Mouse (Mus musculus) gastrocnemius, adult 8-10 months (tissue): ENCODE results near the gene Slc41a2. TPM values are rescaled to one million over a fixed set of nuclear protein-coding genes. Genes with fewer than 3 reads are reported as not detected.

ENCODE experiments used
- DNase-seq, 2 experiments: peaks; one replicate each; pipeline ENCODE4 v3.0.0; 2022; ENCODE audit warnings: low spot score in 2 of 2
- total RNA-seq, 4 experiments: library from RNA; stranded (reverse); gene quantifications; 2 replicates each; pipeline ENCODE4 v1.2.4; 2022

The Slc41a2 gene
- total RNA-seq, 4 experiments from 2014 or later = 0.35 to 0.76 (median 0.36) TPM

DNA sequence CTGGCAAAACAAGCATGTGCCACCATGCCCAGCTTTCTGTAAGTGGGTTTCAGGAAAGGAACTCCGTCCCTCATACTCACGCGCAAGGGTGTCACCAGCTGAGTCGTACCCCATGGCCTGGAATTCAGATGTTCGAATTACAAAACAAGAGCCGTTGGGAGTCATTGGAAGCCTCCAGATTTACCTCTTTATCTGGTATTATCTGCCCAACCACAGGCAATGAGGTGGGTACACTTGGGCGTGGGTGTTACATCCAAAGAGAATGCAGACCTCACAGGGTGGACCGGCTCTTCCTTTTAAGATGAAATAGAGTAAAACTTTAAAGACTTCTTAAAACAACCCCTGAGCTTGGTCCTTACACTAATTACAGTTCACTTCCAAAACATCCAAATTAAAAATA, 151.5 kb downstream of the Slc41a2 start:
- DNase-seq = no peak

DNA sequence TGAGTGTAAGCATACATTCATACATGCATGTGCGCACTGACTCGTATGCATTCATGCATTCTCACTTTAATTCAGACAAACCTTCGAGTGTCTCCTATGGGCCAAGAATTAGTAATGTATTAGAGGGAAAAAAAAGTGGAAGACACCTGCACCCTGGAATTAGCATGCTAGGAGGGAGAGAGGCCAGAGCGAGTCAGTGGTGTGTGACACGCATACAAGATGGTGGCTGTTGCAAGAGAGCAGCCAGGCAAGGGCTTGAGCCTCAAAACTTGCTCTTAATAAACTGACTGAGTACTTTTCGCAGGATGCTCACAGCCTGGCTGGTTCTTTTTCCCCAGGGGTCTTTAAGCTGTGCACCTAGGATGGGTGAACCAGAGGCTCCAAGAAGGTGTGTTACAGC, 152.6 kb downstream of the Slc41a2 start:
- DNase-seq = no peak

DNA sequence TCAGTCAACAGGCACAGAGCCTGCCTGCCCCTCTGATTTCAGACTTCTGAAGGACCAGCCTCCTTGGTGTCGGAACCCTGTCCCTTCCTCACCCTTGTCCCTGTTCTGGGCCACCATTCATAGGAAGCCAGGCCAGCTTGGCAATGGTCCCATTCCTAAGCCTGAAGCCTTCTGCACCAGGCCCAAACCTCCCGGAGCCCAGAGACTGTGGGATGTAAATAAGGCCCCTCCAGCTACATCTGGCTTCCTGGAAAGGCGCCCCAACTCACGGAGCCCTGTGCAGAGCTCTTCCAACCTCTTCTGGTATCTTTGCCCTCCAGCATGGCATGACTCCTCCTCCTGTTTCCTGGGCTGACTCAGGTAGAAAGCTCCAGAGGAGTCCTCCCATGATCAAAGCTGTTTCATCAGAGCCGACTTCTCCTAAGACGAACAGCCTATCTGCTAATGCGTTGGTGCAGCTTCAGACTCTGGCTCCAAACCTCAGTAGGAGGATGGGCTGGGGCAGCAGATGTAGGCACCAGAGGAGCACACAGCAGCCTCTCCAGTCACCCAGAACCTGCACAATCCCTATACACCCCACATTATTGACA, 153.1 kb downstream of the Slc41a2 start:
- DNase-seq = no peak

DNA sequence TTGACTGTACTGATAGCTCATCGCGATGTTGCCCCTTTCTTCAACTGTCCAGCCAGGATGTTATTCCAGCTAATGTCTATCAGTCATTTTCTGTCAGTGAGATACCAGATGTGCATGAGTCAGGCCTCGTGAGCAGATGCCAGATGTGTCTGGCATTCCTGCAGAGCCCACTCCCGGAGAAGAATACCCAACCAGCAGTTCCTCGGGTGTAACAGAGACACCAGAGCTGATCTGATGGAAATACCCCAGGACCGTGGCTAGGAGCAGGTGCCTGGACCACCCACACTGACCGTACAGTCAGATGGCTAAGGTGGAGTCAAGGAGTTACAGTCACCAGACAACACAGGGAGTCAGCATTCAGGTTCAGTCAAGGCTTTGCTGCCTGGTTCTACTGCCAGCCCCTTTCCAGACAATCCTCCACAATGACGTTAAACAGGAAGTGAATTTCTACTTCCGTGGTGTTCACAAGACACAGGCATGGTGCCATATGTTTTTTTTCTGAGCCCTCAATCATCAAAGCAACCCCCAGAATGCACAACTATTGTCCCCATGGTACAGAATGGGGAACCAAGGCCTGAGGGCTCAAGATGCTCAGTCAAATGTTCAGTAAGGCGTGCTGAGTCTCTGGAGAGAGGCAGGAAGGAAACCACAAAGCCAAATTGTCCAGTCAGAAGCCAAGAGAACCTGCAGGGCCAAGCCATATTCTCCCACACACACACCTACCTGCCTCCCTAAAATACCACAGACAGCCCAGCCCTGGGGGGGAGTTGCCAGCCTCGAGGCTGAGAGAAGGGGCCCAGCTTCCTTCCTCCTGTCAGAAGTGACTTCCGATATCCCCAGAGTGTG, 153.8 kb downstream of the Slc41a2 start:
- no peak for DNase-seq

DNA sequence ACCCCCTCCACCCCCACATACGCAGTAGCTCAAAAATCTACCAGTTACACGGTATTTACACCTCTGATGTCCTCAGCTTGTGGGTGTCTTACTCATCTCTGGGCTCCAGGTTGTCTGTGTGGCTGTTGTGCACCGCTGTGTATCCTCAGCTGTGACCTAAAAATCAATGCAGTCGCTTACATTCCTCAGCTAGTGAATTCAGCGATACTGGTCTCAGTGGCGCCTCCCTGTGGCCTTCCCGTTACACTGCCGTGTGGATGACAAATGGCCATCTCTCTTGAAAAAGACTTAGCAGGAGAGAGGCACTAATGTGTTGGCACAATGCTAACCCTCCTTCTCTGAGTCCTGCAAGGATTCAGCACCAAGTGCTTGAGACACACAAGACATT, 155.1 kb downstream of the Slc41a2 start:
- DNase-seq = peak; percentile 39 to 47

DNA sequence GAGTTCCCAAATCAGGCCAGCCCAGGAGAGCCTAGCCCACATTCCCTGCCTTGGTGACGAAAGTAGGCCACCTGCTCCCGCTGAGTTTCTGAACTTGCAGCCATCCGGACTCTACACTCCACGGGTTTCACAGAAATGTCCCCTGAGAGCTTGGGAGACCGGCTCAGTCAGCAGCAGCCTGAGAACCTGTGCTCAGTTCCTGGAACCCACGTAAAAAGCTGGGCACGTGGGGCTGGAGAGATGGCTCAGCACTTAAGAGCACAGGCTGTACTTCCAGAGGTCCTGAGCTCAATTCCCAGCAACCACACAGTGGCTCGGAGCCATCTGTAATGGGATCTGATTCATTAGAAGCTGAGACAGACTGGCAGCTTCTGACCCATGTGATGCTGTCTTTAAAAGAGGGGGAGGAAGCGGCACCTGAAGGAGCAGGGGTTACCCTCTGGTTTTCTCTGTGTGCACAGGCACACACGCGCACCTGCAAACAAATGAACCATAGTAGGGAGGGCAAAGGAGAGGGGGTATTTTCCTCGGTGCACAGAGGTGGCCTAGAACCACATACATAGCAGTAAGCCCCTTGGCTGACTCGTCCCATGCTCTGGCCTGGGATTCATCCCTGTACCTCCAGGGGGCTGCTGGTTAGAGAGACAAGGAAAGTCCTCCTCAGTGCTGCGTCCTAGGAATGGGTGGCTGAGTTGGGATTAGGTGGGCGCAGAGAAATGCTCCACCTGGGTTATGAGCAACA, 155.7 kb downstream of the Slc41a2 start:
- peak; percentile 25 to 71 for DNase-seq

Other genes starting within 250 kb of the Slc41a2 start
- gene D10Wsu102e, start 22.3 kb upstream of the Slc41a2 start, total RNA-seq = 1 to 10 TPM in 1 of 4 experiments, under 1 TPM in 3; 0.67 to 1.2 (median 0.80) TPM
- 1 to 10 TPM; 3.2 to 4.8 (median 4.1) TPM for gene Aldh1l2, start 196.3 kb upstream of the Slc41a2 start, total RNA-seq
- 1 to 10 TPM; 7.0 to 9.4 (median 7.8) TPM for gene Washc4, start 205.9 kb upstream of the Slc41a2 start, total RNA-seq